Comparison of ENCODE assay signal across 22 mouse cellular contexts in genomic region chr9:70910351-70910750, GRCm38 (mm10). TPM values are rescaled to one million over a fixed set of nuclear protein-coding genes. Genes with fewer than 3 reads are reported as not detected.
DNase-seq lines count a peak whose midpoint lies in the region; ATAC-seq and TF ChIP-seq lines count a peak whose summit lies in the region.
"Had no signal": no experiment of that assay in that cellular context is flagged by ENCODE, and none has a peak within 500 bp of the region (broad histone marks: within the 10 kb centered on the region; RNA-seq: fewer than 3 reads in every experiment).

No protein-coding gene starts in this region.

- H3K9me3 ChIP-seq in embryonic facial prominence, embryonic 14.5 days (ENCODE audit: control insufficient read depth, low read length), result no peaks in the 10 kb centered on the region
- H3K9me3 ChIP-seq in embryonic facial prominence, embryonic 10.5 days, result no peaks in the 10 kb centered on the region
- H3K9me3 ChIP-seq in kidney, postnatal 0 days (replicated peaks; ENCODE audit: low read length), result no peaks in the 10 kb centered on the region
- H3K9me3 ChIP-seq in kidney, embryonic 15.5 days (replicated peaks), result no peaks in the 10 kb centered on the region
- H3K9me3 ChIP-seq in forebrain, postnatal 0 days (ENCODE audit: low read length), result no peaks in the 10 kb centered on the region
- H3K9me3 ChIP-seq: embryonic facial prominence, embryonic 12.5 days; limb, embryonic 15.5 days; neural tube, embryonic 15.5 days had no signal

- WGBS in embryonic facial prominence, embryonic 14.5 days, result 69% methylated on average over 6 of the region's 6 CpGs
- WGBS in embryonic facial prominence, embryonic 10.5 days, result 84% methylated on average over 6 of the region's 6 CpGs
- 50% methylated on average over 6 of the region's 6 CpGs for WGBS in kidney, postnatal 0 days
- WGBS in kidney, embryonic 15.5 days, result 45% methylated on average over 6 of the region's 6 CpGs
- WGBS in forebrain, postnatal 0 days, result 84% methylated on average over 6 of the region's 6 CpGs

- H3K4me3 ChIP-seq in embryonic facial prominence, embryonic 14.5 days (ENCODE audit: low read depth, low read length), result no peak overlapping the region
- H3K4me3 ChIP-seq in embryonic facial prominence, embryonic 10.5 days, result no peak overlapping the region
- no peak overlapping the region for H3K4me3 ChIP-seq in kidney, postnatal 0 days (replicated peaks; ENCODE audit: low read depth, low read length)
- no peak overlapping the region for H3K4me3 ChIP-seq in kidney, embryonic 15.5 days (replicated peaks)
- no peak overlapping the region for H3K4me3 ChIP-seq in forebrain, postnatal 0 days (ENCODE audit: low read depth, low read length)
- H3K4me3 ChIP-seq: embryonic facial prominence, embryonic 12.5 days; limb, embryonic 15.5 days; myocyte; neural tube, embryonic 15.5 days had no signal

- no peak overlapping the region for H3K9ac ChIP-seq in embryonic facial prominence, embryonic 14.5 days (ENCODE audit: low read depth, low read length)
- H3K9ac ChIP-seq in kidney, postnatal 0 days (ENCODE audit: low read depth, low read length), result no peak overlapping the region
- H3K9ac ChIP-seq in kidney, embryonic 15.5 days, result no peak overlapping the region
- H3K9ac ChIP-seq in forebrain, postnatal 0 days, result no peak overlapping the region
- H3K9ac ChIP-seq: embryonic facial prominence, embryonic 12.5 days; limb, embryonic 15.5 days; neural tube, embryonic 15.5 days had no signal

- no peaks in the 10 kb centered on the region for H3K36me3 ChIP-seq in embryonic facial prominence, embryonic 14.5 days (ENCODE audit: control insufficient read depth, insufficient read depth, low read length)
- no peaks in the 10 kb centered on the region for H3K36me3 ChIP-seq in embryonic facial prominence, embryonic 10.5 days (replicated peaks)
- H3K36me3 ChIP-seq in kidney, postnatal 0 days (ENCODE audit: insufficient read depth, low read length), result no peaks in the 10 kb centered on the region
- no peaks in the 10 kb centered on the region for H3K36me3 ChIP-seq in kidney, embryonic 15.5 days
- H3K36me3 ChIP-seq in forebrain, postnatal 0 days (ENCODE audit: insufficient read depth), result no peaks in the 10 kb centered on the region
- H3K36me3 ChIP-seq: embryonic facial prominence, embryonic 12.5 days; limb, embryonic 15.5 days; neural tube, embryonic 15.5 days had no signal

- no peak for TF ChIP-seq CTCF in kidney, postnatal 0 days (IDR thresholded peaks at IDR 0.05; ENCODE audit: low read depth)
- no peak for TF ChIP-seq CTCF in forebrain, postnatal 0 days (IDR thresholded peaks at IDR 0.05; ENCODE audit: low read depth)

- peak; percentile 10 for DNase-seq in embryonic facial prominence, embryonic 14.5 days (ENCODE audit: low spot score)
- DNase-seq in embryonic facial prominence, embryonic 10.5 days (ENCODE audit: low spot score), result no peak
- peak; percentile 35 for DNase-seq in kidney, postnatal 0 days (ENCODE audit: low spot score)
- peak; percentile 15 for DNase-seq in adrenal gland, postnatal 25 days
- DNase-seq in heart, postnatal 10 days, result peak; percentile 52 to 58
- DNase-seq in T-cell, adult 2 months (ENCODE audit: low spot score), result no peak
- DNase-seq in forebrain, postnatal 0 days, result no peak
- DNase-seq: B cell, adult 2 months; cerebellum, adult 2 months; gastrocnemius, postnatal 36 days; midbrain, embryonic 14.5 days; right cerebral cortex, postnatal 4 days; thymus, postnatal 14 days had no signal

- H3K27me3 ChIP-seq in embryonic facial prominence, embryonic 14.5 days (replicated peaks; ENCODE audit: control insufficient read depth, insufficient read depth, low read length), result no peaks in the 10 kb centered on the region
- H3K27me3 ChIP-seq in embryonic facial prominence, embryonic 10.5 days (replicated peaks; ENCODE audit: low read depth, poor library complexity, severe bottlenecking), result no peaks in the 10 kb centered on the region
- no peaks in the 10 kb centered on the region for H3K27me3 ChIP-seq in kidney, postnatal 0 days (ENCODE audit: insufficient read depth, low read length)
- no peaks in the 10 kb centered on the region for H3K27me3 ChIP-seq in kidney, embryonic 15.5 days
- no peaks in the 10 kb centered on the region for H3K27me3 ChIP-seq in forebrain, postnatal 0 days (ENCODE audit: insufficient read depth, low read length)
- H3K27me3 ChIP-seq: embryonic facial prominence, embryonic 12.5 days; limb, embryonic 15.5 days; neural tube, embryonic 15.5 days had no signal

- intact Hi-C loops in heart, postnatal 10 days (cut with DNase I), result no loop called here

- H3K27ac ChIP-seq in embryonic facial prominence, embryonic 14.5 days (replicated peaks; ENCODE audit: low read depth, low read length), result no peak overlapping the region
- H3K27ac ChIP-seq in embryonic facial prominence, embryonic 10.5 days (replicated peaks), result no peak overlapping the region
- H3K27ac ChIP-seq in kidney, postnatal 0 days, result no peak overlapping the region
- H3K27ac ChIP-seq in kidney, embryonic 15.5 days, result no peak overlapping the region
- H3K27ac ChIP-seq in forebrain, postnatal 0 days (ENCODE audit: low read depth, low read length), result no peak overlapping the region
- H3K27ac ChIP-seq: embryonic facial prominence, embryonic 12.5 days; hindbrain, postnatal 0 days; limb, embryonic 15.5 days; neural tube, embryonic 15.5 days had no signal

- H3K4me1 ChIP-seq in embryonic facial prominence, embryonic 14.5 days (ENCODE audit: control insufficient read depth, insufficient read depth, low read length), result no peaks in the 10 kb centered on the region
- H3K4me1 ChIP-seq in embryonic facial prominence, embryonic 10.5 days, result peaks cover 12% of the 10 kb centered on the region; the same call in 1 of the 2 replicates
- no peaks in the 10 kb centered on the region for H3K4me1 ChIP-seq in kidney, postnatal 0 days (replicated peaks; ENCODE audit: insufficient read depth, low read length)
- peaks cover 19% of the 10 kb centered on the region for H3K4me1 ChIP-seq in kidney, embryonic 15.5 days
- H3K4me1 ChIP-seq in forebrain, postnatal 0 days (ENCODE audit: insufficient read depth), result no peaks in the 10 kb centered on the region
- H3K4me1 ChIP-seq: embryonic facial prominence, embryonic 12.5 days had no signal

- H3K4me2 ChIP-seq in embryonic facial prominence, embryonic 14.5 days (ENCODE audit: low read depth, low read length), result no peak overlapping the region
- no peak overlapping the region for H3K4me2 ChIP-seq in kidney, postnatal 0 days (ENCODE audit: low read length)
- no peak overlapping the region for H3K4me2 ChIP-seq in kidney, embryonic 15.5 days
- H3K4me2 ChIP-seq in forebrain, postnatal 0 days (ENCODE audit: low read depth), result no peak overlapping the region
- H3K4me2 ChIP-seq: embryonic facial prominence, embryonic 12.5 days; limb, embryonic 15.5 days; neural tube, embryonic 15.5 days had no signal

- ATAC-seq in embryonic facial prominence, embryonic 14.5 days (ENCODE audit: low read depth), result no peak
- ATAC-seq in kidney, postnatal 0 days (replicated peaks; ENCODE audit: low FRiP score, low read depth), result no peak
- ATAC-seq in kidney, embryonic 15.5 days (replicated peaks; ENCODE audit: low FRiP score), result no peak
- no peak for ATAC-seq in forebrain, postnatal 0 days
- ATAC-seq: activated CD4-positive, CD25-positive, alpha-beta regulatory T cell, adult 4 months; forebrain, embryonic 16.5 days; hindbrain, postnatal 0 days; lung, postnatal 0 days had no signal

RNA-seq across cellular contexts. Expression of gene Lipc, which starts 41.7 kb away (rescaled TPM):
- 0.46 and 0.79 TPM in 2 replicates for polyA plus RNA-seq in embryonic facial prominence, embryonic 14.5 days (2014; fragmentation: Nextera tagmentation; extraction: Ambion mirVana)
- not detected in 2 replicates for polyA plus RNA-seq in embryonic facial prominence, embryonic 10.5 days (2016; fragmentation: Nextera tagmentation; extraction: Ambion mirVana)
- polyA plus RNA-seq in kidney, postnatal 0 days (2015; fragmentation: Nextera tagmentation; extraction: Ambion mirVana), result 0.45 and 0.46 TPM in 2 replicates
- polyA plus RNA-seq in kidney, embryonic 15.5 days (2015; fragmentation: Nextera tagmentation; extraction: Ambion mirVana), result 0.80 and 1.1 TPM in 2 replicates
- 2.5 TPM in 1 of 2 replicates, not detected in the other for total RNA-seq in adrenal gland, postnatal 25 days (2021)
- under 1 TPM in 1 of 2 experiments, not detected in 1; 0.27 TPM for total RNA-seq in heart, postnatal 10 days (2021)
- 0.08 and 0.81 TPM in 2 replicates for total RNA-seq in forebrain, postnatal 0 days (2014; rRNA removed)
- 0.16 and 0.29 TPM in 2 replicates for polyA plus RNA-seq in forebrain, postnatal 0 days (2015; fragmentation: Nextera tagmentation; extraction: Ambion mirVana)
- total RNA-seq: gastrocnemius, postnatal 36 days; hindbrain, postnatal 0 days had no signal
- polyA plus RNA-seq: embryonic facial prominence, embryonic 12.5 days; midbrain, embryonic 14.5 days had no signal

Comparison
In these comparisons a context has a peak if more than half of its experiments do, and no peak if none do; other contexts are left out.
1. DNase-seq: peak in embryonic facial prominence, embryonic 14.5 days (single experiment), kidney, postnatal 0 days (single experiment), adrenal gland, postnatal 25 days (single experiment) and heart, postnatal 10 days (2 of 2); none in embryonic facial prominence, embryonic 10.5 days (single experiment), T-cell, adult 2 months (single experiment) and forebrain, postnatal 0 days (single experiment).